Mouse (Mus musculus): ENCODE measurements around the gene Vti1b.
"Not testable (repeated sequence)": the region's sequence is repeated elsewhere in the genome, so short reads cannot be mapped to it uniquely, and the experiment has no call there.

The Vti1b gene

DNA sequence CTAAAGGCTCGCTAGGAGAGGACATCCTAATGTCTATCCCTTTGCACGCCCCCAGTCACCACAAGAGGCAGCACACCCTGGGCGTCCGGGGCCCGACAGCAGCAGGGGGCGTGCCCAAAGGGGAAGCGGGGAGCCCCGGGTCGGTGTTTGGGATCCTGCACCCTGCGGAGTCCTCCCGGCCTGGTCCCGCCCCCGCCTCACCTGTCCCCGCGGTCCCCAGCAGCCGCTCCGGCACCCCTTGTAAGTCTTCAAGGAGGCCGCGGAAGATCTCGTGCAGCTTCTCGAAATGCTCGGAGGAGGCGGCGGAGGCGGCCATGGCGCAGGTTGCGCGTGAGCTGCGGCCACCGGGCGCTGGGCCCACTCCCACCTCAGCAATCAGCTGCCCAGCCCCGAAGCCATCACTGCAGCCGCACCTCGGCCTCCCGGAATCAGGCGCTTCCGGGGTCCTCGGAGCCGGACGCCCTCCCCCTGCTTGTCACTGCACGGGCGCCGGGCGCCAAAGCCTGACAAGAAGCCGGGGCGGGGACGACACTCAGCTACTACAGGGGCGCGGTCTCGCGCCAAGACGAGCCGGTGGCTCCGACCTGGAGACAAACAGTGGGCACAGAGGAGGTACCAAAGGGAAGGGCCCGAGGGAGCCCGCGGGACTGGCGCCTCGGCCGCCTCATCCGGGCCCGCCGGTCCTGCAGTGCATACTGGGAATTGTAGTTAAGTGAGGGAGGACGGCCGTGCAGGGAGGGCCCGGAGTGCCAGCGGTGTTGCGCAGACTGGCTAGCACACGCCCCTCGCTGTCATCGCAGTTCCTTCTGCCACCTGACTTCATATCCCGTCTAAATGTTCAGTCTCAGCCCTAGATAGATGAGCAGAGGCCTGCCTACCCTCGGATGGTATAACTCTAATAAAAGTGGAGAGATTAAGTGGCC, at the start of gene Vti1b:
Gene Vti1b, minus strand, starts transcription at position 649 of the 923 bp plus-strand sequence.
- DNase-seq (ENCODE audit: low spot score in 2 of 2): peak; percentile 86 to 87

DNA sequence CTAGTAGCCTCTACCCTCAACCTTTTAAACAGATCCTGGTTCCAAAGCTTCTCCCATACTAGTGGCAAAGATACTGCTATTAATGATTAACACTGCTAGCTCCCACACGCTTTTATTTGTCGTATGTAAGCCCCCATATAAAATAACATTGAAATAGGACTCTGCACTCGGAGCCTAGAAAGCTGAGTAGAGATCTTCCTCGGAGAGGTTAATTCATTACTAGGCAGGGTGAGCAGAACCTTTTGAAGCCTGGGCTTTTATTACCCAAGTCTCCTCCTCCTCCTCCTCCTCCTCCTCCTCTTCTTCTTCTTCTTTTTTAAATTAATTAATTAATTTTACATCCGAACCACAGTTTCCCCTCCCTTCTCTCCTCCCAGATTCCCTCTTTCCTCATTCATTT, 45.0 kb upstream of the Vti1b start:
- DNase-seq (ENCODE audit: low spot score in 2 of 2): no peak

DNA sequence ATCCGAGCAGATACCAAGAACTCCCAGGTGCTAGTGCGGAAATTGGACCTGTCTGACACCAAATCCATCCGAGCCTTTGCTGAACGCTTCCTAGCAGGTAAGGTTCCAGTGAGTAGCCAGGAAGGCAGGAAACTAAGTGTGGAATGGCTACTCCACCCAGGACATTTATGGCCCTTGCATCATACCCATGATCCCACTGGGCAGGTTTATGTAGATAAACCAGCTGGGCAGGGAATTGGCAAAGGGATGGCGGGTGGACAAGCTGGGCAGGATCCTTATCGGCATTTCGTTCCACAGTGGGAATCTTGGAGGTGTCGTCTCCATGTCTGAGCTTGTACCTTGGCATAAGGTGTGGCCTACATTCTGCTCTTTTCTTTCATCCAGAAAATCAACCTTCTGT, 39.0 kb upstream of the Vti1b start:
- DNase-seq (ENCODE audit: low spot score in 2 of 2): no peak

DNA sequence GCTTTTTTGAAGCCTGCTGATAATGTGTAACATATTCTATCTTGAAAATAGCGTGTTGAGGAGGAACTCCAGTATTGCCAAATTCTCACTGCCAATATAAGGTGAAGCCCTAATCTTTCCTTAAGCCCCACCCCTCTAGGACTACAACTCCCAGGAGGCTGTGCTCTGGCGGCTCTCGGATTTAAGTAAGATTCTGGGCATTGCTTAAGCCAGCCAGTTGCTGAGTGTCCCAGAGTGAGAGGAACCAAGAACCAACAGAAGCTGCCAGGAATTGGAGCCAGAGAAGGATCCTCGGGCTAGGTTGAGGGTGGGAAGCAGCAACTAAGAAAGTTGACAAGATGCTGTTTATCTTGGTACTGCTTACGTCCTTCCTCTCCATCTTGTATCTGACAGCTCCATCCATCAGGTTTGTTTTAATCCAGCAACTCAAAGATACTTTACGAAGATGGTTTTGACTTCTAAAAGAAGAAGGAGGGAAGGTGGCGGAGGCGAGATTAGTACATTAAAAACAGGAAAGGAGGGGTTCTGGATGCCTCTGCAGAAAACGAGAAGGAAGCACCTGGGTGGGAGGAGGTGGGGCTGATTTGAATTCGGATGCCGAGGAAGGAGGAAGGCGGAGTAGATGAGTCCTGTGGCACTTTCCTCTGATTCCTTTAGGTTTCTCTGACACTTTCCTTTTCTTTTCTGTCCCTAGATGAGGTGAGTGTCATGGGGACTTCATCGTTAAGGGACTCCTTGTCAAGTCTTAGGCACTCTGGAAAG, 36.4 kb upstream of the Vti1b start, which contains the start of gene Rdh12:
Gene Rdh12, plus strand, starts transcription at position 212 of the 762 bp plus-strand sequence.
- peak in 1 of 2 experiments; percentile 12 for DNase-seq (ENCODE audit: low spot score in 2 of 2)

DNA sequence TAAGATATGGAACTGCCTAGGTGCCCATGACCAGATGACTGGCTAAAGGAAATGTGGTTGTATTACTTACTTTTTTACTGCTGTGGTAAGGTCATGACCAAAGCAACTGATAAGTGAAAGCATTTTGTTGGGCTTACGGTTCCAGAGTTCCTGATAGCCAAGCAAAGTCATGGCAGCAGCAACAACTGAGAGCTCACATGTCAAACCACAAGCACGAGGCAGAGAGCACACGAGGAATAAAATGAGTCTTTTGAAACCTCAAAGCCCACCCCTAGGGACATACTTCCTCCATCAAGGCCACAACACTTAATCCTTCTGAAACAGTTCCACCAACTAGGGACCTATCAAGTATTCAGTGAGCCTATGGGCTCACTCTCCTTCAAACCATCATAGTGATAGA, 29.4 kb upstream of the Vti1b start:
- DNase-seq (ENCODE audit: low spot score in 2 of 2): no peak

DNA sequence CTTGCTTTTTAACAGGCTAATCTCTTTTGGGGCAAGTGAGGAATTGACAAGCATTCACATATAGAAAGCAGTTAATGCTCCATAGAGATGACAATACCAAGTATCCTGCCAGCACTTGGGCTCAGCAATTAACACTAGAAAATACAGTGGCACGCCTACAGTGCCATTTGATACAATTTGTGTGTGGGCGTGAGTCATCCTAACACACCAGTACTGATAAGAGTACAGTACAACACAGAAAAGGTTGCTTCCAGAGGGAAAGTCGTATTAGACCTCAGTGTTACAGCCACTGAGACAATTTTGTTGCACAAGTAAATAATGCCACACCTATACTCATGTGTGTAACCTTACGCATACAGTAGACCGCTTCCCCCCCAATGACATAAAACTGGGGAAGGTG, 24.6 kb upstream of the Vti1b start:
- DNase-seq (ENCODE audit: low spot score in 2 of 2): no peak

DNA sequence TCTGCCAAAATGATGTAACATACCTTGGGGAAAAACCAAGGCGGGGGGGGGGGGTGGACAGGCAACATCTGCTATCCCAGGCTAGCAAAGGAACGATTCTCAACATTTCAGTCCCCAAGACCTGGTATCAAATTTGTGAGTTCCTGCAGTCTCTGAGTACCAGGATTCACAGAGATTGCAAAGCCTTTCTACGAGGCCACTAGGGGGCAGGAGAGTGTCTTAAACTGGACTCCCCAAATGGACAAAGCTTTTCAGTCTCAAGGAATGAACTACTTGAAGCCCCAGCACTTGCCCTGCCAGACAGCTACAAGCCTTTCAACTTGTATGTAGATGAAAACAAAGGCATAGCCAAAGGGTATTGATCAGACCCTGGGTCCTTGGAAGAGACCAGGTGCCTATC, 21.0 kb upstream of the Vti1b start:
- peak; percentile 31 to 48 for DNase-seq (ENCODE audit: low spot score in 2 of 2)

DNA sequence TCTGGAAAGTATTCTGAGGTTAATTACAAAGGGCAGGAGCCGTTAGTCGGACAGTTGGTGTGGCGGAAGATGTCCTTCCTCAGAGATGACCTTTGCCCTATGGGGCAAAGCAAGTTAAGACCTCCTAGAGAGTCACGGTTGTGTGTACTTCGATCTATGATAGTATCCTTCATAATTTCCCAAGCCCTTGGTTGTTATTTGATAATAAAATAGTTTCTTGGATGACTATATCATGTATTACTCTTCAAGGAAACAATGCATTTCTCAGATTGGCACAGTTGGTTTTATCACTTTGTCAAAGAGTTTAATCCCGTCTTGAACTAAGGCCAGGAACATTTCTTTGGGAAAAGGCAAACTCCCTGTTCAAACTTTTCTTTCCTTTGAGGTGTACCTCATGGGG, 19.7 kb upstream of the Vti1b start, which contains the start of gene Rdh11:
Gene Rdh11, minus strand, starts transcription at position 101 of the 400 bp plus-strand sequence.
- DNase-seq (ENCODE audit: low spot score in 2 of 2): no peak

DNA sequence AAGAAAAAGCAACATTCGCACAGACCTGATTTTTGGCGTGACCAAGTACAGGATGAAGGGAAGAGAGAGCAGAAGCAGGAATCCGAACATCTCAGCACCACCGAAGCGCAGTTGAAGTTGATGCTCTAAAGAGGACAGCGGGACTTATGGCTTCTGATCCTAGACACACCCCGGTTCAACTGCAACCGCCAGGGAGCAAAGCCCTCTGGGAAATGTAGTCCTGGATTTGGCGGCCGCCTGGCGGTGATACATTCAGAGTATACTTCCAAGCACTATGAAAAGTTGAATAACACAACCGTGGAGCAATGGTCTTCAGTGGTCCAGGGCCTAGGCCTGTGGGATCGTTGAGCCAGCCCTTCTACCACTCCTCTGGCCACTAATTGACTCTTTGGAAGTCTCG, 19.2 kb upstream of the Vti1b start:
- DNase-seq (ENCODE audit: low spot score in 2 of 2): peak; percentile 46 to 62

DNA sequence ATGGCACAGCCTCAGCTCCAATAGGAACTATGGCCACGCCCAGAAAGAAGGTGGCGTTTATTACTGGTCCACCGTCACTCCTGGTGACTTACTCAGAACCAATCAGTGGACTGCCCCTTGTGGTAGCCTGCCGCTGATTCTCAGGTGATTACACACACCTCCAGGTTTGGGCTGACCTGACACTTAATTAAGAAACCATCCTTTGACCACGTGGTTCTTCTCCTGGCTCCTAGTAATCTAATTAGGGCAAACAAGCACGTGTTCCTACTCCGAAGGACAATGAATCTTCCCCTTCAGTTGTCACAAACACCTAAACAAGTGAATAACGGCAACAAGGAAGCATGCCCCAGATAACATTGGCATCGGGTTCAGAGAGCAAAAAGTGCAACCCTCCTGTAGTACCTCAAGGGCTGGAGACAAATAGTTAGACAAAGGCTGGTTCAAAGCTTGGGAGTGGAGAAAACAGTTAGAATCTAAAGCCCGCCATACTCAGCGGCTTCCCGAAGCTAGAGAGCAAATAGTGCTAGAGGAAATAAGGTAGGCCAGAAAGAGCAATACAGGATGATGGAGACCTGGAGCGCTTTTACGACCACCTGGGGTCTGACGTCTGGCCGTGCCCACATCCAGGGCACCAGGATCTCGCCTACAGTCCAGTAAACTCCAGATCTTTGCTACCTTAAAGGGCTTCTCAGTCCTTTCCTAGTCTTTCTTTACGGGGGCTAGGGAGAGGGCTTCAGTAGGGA, 18.6 kb upstream of the Vti1b start:
- DNase-seq (ENCODE audit: low spot score in 2 of 2): peak; percentile 50 to 60

DNA sequence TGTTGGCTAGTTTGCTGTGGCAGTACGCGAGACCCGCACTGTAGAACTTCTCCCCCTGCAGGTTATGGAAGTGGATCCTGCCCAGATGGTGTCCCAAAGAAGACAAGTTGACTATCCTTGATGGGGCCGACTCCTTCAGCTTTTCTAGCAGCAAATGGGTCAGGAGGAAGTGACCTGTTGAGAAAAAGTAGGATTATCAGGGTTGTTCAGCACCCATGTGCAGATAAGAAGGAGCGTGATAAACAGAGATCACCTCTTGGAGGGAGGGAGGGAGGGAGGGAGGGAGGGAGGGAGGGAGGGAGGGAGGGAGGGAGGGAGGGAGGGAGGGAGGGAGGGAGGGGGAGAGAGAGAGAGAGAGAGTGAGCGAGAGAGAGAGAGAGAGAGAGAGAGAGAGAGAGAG, 12.7 kb upstream of the Vti1b start:
- not testable (repeated sequence) for DNase-seq (ENCODE audit: low spot score in 2 of 2)

DNA sequence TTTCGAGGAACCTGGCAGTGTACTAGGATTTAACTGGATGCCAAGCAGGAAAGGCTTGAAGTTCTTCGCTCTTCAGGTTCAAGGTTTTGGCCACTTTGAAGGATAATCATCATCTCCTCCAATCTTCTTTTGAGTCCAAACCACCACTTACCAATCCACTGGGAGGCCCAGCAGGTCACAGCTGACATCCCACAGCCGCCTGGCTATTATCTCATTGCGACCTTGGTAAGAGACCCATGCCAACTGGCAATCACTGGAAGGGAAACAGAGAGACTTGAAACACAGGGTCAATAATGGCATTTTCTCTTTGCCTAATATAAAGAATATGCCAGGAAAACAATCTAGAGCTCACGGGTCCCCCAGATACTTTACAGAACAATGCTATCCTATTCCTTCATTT, 3.5 kb upstream of the Vti1b start:
- no peak for DNase-seq (ENCODE audit: low spot score in 2 of 2)

DNA sequence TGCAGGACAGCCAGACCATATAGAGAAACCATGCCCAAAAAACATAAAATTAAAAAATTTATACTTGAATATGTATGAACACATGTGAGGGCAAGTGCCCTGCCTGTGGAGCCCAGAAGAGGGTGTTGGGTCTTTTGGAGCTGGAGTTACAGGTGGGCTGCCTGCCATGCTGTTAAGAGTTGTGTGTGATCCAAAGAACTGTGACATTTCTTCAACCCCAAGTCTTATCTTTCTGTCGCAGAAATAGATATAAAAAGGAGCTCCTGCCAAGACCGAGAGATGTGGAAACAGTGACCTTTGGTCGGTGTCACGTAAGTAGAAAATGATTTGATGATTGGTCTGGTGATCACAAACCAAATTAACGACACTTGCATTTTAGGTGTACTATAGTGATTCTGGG, 1.3 kb upstream of the Vti1b start:
- no peak for DNase-seq (ENCODE audit: low spot score in 2 of 2)

DNA sequence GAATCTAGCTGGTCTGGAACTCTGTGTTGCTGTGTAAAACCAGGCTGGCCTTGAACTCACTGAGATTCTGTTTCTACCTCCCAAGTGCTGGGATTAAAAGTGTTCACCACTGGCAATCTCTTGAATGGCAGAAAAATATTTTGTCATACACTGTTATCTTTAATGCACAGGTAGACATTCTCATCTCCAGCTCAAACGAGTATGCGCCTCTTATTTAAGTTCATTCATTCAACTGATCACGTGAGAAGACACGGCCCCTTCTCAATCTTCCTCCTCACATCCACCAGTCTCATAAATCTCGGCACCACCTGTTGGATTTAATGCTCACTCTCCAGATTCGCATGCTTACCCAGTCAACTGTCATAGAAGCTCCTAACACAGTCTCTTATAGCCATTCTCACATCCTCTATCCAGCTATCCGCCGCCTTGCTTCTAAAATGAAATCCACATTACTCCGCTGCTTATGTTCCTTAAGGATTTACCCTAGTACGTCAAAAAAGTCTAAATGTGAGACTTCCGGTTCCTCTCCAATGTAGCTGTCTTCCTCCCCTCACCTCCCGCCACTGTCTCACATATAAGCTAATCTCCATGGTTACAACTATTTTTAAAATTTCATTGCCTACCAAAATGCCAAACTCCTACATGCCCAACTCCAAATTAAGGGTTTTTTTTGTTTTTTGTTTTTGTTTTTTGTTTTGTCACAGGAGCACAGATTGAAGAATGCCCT, 1.0 kb downstream of the Vti1b start:
- no peak for DNase-seq (ENCODE audit: low spot score in 2 of 2)

DNA sequence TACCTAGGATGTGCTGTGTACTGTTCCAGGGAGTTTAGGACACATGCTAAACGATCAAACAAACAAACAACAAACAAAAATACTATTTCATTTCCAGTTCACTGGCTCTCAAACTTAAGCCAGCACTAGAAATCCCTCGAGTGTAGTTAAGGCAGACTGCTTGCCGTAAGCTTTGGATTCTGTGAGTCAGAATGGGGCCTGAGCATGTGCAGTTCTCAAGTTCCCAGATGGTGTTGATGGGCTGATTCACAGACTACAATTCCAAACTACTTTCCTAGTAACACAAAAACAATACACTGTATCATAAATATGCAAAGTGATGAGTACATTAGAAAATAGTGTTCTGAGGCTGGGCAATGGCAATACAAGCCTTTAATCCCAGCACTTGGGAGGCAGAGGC, 2.0 kb downstream of the Vti1b start:
- no peak for DNase-seq (ENCODE audit: low spot score in 2 of 2)

DNA sequence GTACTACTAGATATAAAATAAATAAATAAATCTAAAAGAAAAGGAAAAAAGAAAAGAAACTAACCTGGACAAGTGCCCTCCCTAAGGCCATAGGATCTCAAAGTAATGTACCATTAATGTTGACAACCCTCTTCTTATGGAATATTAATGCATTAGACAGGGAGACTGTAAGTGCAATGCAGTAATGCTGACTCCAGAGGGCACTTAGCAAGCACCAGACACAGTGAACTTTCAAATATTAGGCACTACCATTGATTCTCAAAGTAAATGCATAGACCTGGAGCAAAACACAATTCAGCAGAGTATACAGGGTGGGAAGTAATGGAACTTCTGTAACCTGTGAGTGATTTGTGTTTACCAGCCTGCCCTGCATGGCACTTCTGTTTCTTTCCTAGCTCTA, 3.3 kb downstream of the Vti1b start:
- no peak for DNase-seq (ENCODE audit: low spot score in 2 of 2)

DNA sequence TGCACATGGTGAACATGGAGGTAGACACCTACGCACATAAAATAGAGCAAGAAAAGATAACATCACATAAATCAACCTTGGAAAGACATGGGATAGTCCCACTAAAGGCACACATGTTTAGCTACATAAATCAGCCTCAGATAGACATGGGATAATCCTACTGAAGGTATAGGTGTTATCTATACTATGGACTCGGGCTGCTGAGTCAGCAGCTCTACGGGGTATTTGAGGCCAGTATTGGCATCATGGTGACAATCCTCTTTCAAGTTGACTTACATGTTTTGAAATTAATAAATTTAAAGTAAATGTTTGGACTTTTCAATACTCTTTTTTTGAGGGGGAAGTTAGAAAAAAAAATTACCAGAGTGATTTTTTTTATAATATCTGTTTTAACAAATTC, 9.6 kb downstream of the Vti1b start:
- no peak for DNase-seq (ENCODE audit: low spot score in 2 of 2)

DNA sequence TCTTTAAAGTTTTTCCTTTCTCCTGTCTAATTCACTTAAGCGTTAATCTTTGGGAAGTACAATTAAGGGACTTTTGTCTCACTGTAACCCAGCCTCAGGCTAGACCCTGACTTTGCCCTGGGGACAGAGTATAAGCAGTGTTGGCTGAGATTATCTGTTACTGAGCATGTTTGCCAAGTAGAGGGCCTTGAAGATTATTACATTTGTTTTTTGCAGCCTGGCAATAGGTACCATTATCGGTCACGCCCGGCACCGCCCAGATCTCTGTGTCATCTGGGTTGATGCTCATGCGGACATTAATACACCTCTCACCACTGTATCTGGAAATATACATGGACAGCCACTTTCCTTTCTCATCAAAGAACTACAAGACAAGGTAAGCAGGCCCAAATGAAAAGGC, 22.8 kb downstream of the Vti1b start:
- DNase-seq (ENCODE audit: low spot score in 2 of 2): no peak

DNA sequence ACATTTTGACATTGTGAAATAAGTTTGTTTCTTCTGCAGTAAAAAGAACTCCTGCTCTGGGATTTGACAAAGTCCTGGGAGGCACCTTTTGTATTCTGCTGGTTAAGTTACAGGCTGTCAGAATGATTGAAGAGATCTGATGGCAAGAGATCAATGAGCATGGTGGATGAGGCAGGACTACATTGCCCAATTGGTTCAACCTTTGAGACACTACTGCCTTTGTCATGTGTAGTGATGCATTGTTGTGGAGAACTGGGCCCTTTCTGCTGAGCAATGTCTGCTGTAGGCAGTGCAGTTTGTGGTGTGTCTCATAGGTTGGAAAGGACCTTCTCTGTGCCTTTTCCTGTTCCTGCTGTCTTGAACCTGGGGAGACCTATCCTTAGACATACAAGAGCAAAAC, 31.1 kb downstream of the Vti1b start:
- DNase-seq (ENCODE audit: low spot score in 2 of 2): no peak

DNA sequence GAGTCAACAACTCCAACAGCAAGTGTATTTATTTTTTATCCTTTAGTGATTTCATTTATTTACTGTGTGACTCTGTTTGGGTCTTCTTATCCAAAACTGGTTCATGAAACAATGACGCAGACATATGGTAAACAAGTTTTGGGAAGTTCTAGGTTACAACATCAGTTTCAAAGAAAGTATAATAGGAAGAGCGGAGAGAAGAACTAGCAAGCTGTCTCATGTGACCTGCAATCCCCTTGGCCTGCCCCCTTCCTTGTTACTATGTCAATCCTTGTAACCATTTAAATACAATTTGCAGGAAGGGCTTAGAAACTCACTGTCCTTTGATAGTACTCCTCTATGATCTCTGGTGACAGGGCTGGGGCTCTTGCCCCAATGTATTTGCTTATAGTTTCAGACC, 31.7 kb downstream of the Vti1b start:
- DNase-seq (ENCODE audit: low spot score in 2 of 2): no peak

DNA sequence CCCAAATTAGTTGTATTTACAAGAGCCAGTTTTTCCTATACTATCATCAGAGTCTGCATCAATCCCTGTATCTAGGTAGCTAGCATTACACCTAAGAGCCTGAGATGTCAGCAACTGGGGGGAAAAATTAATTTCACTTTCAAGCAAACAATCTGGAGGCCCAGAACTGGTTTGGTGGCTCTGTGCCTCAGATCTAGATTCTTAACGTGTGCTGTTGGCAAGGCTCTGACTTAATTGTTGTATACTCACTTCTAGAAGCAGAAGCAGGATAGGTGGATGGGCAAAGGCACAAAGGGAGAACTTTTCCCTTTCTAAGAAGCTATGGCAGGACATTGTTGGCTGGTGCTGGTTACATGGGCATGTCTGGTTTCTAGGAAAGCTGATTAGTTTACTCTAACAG, 33.0 kb downstream of the Vti1b start:
- DNase-seq (ENCODE audit: low spot score in 2 of 2): no peak
